ENCODE assay signal across 8 mouse cellular contexts in the genomic region with DNA sequence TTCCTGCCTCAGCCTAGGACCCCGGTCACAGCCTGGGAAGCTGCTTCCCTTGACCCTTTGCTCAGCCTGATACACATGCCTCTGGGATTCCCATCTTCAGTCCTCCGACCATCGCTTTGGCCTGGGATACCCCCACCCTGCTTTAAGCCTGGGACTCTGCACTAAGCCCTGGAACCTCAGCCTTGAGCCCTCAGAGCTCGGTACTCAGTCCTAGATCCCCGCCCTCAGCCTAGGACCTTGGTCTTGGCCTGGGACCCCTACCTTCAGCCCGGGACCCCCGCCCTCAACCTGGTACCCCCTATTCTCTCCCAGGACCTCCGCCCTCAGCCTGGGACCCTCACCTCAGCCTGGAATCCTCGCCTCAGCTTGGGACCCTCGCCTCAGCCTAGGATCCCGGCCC. TPM values are rescaled to one million over a fixed set of nuclear protein-coding genes. Genes with fewer than 3 reads are reported as not detected.
DNase-seq lines count a peak whose midpoint lies in the region; ATAC-seq lines count a peak whose summit lies in the region.

No protein-coding gene starts in this region.

- WGBS in kidney, embryonic 15.5 days: 7% methylated on average over 11 of the region's 11 CpGs
- WGBS in embryonic facial prominence, embryonic 12.5 days: 10% methylated on average over 11 of the region's 11 CpGs
- WGBS in hindbrain, embryonic 14.5 days: 5% methylated on average over 11 of the region's 11 CpGs
- 5% methylated on average over 11 of the region's 11 CpGs for WGBS in midbrain, embryonic 15.5 days

- intact Hi-C loops in left cerebral cortex, postnatal 4 days (cut with DNase I): no loop called here

- peak; percentile 3; the same call in 1 of the 2 replicates for ATAC-seq in kidney, embryonic 15.5 days (replicated peaks; ENCODE audit: low FRiP score)
- peak; percentile 1 for ATAC-seq in embryonic facial prominence, embryonic 12.5 days (ENCODE audit: insufficient number of reproducible peaks, insufficient read depth, low FRiP score, low TSS enrichment)
- ATAC-seq in hindbrain, embryonic 14.5 days (ENCODE audit: low FRiP score): no peak; the same call in 1 of the 2 replicates
- ATAC-seq in midbrain, embryonic 15.5 days (replicated peaks): no peak; the same call in 1 of the 2 replicates
- ATAC-seq in CD4-positive, CD25-positive, alpha-beta regulatory T cell, adult 4 months: no peak

- H3K4me1 ChIP-seq in kidney, embryonic 15.5 days: peaks cover 50% of the 10 kb centered on the region
- peaks cover 40% of the 10 kb centered on the region for H3K4me1 ChIP-seq in embryonic facial prominence, embryonic 12.5 days
- H3K4me1 ChIP-seq in hindbrain, embryonic 14.5 days (replicated peaks; ENCODE audit: control insufficient read depth, insufficient read depth, low read length): peaks cover 16% of the 10 kb centered on the region
- H3K4me1 ChIP-seq in midbrain, embryonic 15.5 days: peaks cover 31% of the 10 kb centered on the region

- H3K4me2 ChIP-seq in kidney, embryonic 15.5 days: peak overlapping the region; percentile 99
- peak overlapping the region; percentile 97 for H3K4me2 ChIP-seq in embryonic facial prominence, embryonic 12.5 days (replicated peaks)
- peak overlapping the region; percentile 95 for H3K4me2 ChIP-seq in hindbrain, embryonic 14.5 days (replicated peaks)
- H3K4me2 ChIP-seq in midbrain, embryonic 15.5 days: peak overlapping the region; percentile 92

- peak overlapping the region; percentile 81 for H3K9ac ChIP-seq in kidney, embryonic 15.5 days
- peak overlapping the region; percentile 79 for H3K9ac ChIP-seq in embryonic facial prominence, embryonic 12.5 days
- H3K9ac ChIP-seq in hindbrain, embryonic 14.5 days: peak overlapping the region; percentile 84
- peak overlapping the region; percentile 64 for H3K9ac ChIP-seq in midbrain, embryonic 15.5 days

- H3K36me3 ChIP-seq in kidney, embryonic 15.5 days: no peaks in the 10 kb centered on the region
- no peaks in the 10 kb centered on the region for H3K36me3 ChIP-seq in embryonic facial prominence, embryonic 12.5 days
- no peaks in the 10 kb centered on the region for H3K36me3 ChIP-seq in hindbrain, embryonic 14.5 days (replicated peaks; ENCODE audit: control insufficient read depth, insufficient read depth)
- H3K36me3 ChIP-seq in midbrain, embryonic 15.5 days (replicated peaks): no peaks in the 10 kb centered on the region

- peak overlapping the region; percentile 78 for H3K4me3 ChIP-seq in kidney, embryonic 15.5 days (replicated peaks)
- H3K4me3 ChIP-seq in embryonic facial prominence, embryonic 12.5 days: peak overlapping the region; percentile 64
- peak overlapping the region; percentile 75 for H3K4me3 ChIP-seq in hindbrain, embryonic 14.5 days (replicated peaks; ENCODE audit: low read length)
- peak overlapping the region; percentile 67 for H3K4me3 ChIP-seq in midbrain, embryonic 15.5 days

- H3K9me3 ChIP-seq in kidney, embryonic 15.5 days (replicated peaks): no peaks in the 10 kb centered on the region
- H3K9me3 ChIP-seq in embryonic facial prominence, embryonic 12.5 days: no peaks in the 10 kb centered on the region
- H3K9me3 ChIP-seq in hindbrain, embryonic 14.5 days (ENCODE audit: control insufficient read depth, low read length): no peaks in the 10 kb centered on the region
- H3K9me3 ChIP-seq in midbrain, embryonic 15.5 days: no peaks in the 10 kb centered on the region

- peak overlapping the region; percentile 74; the same call in 1 of the 2 replicates for H3K27ac ChIP-seq in kidney, embryonic 15.5 days
- H3K27ac ChIP-seq in embryonic facial prominence, embryonic 12.5 days: no peak overlapping the region
- H3K27ac ChIP-seq in hindbrain, embryonic 14.5 days: peak overlapping the region; percentile 61; the same call in 1 of the 2 replicates
- no peak overlapping the region for H3K27ac ChIP-seq in midbrain, embryonic 15.5 days

- 0 out of 2 replicates have a peak, but pooled peaks cover 4% of the 10 kb centered on the region for H3K27me3 ChIP-seq in kidney, embryonic 15.5 days
- no peaks in the 10 kb centered on the region for H3K27me3 ChIP-seq in embryonic facial prominence, embryonic 12.5 days
- no peaks in the 10 kb centered on the region for H3K27me3 ChIP-seq in hindbrain, embryonic 14.5 days (ENCODE audit: control insufficient read depth, insufficient read depth, low read length)
- no peaks in the 10 kb centered on the region for H3K27me3 ChIP-seq in midbrain, embryonic 15.5 days (replicated peaks)

- DNase-seq in kidney, adult 9 months: no peak
- no peak for DNase-seq in hindbrain, embryonic 14.5 days (ENCODE audit: low spot score)
- DNase-seq in T-cell, adult 2 months (ENCODE audit: low spot score): no peak
- no peak for DNase-seq in left cerebral cortex, postnatal 4 days

RNA-seq across cellular contexts. Expression of a gene that starts 0.5 kb away (rescaled TPM):
- polyA plus RNA-seq in kidney, embryonic 15.5 days (2015; fragmentation: Nextera tagmentation; extraction: Ambion mirVana): 45.4 and 53.0 TPM in 2 replicates
- 52.5 and 53.1 TPM in 2 replicates for polyA plus RNA-seq in embryonic facial prominence, embryonic 12.5 days (2016; fragmentation: Nextera tagmentation; extraction: Ambion mirVana)
- 45.2 and 45.3 TPM in 2 replicates for polyA plus RNA-seq in hindbrain, embryonic 14.5 days (2014; fragmentation: Nextera tagmentation; extraction: Ambion mirVana)
- polyA plus RNA-seq in midbrain, embryonic 15.5 days (2015; fragmentation: Nextera tagmentation; extraction: Ambion mirVana): 69.5 and 72.5 TPM in 2 replicates
- polyA plus RNA-seq in CD4-positive, CD25-positive, alpha-beta regulatory T cell, adult 4 months (2017; shearing (Covaris generic)): 10 to 100 TPM in 1 of 2 experiments, 1 to 10 TPM in 1; 5.3 to 12.6 TPM
- total RNA-seq in left cerebral cortex, postnatal 4 days (2021): 10 to 100 TPM; 51.4 to 52.6 TPM

Comparison
In these comparisons a context has a peak if more than half of its experiments do, and no peak if none do; other contexts are left out.
1. ATAC-seq: peak in kidney, embryonic 15.5 days (single experiment) and embryonic facial prominence, embryonic 12.5 days (single experiment); none in hindbrain, embryonic 14.5 days (single experiment), midbrain, embryonic 15.5 days (single experiment) and CD4-positive, CD25-positive, alpha-beta regulatory T cell, adult 4 months (single experiment).
2. H3K27ac ChIP-seq: peak in kidney, embryonic 15.5 days (single experiment) and hindbrain, embryonic 14.5 days (single experiment); none in embryonic facial prominence, embryonic 12.5 days (single experiment) and midbrain, embryonic 15.5 days (single experiment).
3. Peak in every context shown above with its lines, with median percentiles within 50 percentile points of each other: H3K4me2 ChIP-seq, H3K4me3 ChIP-seq and H3K9ac ChIP-seq.